ENCODE assay signal across 20 mouse cellular contexts in the genomic region with DNA sequence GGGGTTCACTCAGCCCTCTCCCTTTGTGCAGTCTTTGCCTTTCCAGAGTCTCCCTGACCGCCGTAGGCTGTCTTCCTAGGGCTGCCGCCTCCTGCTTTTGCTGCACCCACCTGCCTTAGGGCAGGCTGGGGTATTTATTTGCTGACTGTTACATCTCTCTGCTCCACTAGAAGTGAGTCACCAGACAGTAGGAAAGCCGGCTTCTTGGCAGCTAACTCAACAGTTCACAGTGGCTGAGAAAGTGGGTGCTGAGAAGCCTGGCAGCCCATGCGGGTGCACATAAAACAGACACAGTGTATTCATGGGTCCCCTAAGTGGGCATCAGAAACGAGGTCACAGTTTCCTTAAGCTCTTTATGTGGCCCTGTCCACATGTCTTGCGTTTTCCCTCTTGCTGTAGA. TPM values are rescaled to one million over a fixed set of nuclear protein-coding genes. Genes with fewer than 3 reads are reported as not detected.
DNase-seq lines count a peak whose midpoint lies in the region; ATAC-seq and TF ChIP-seq lines count a peak whose summit lies in the region.
"Had no signal": no experiment of that assay in that cellular context is flagged by ENCODE, and none has a peak within 500 bp of the region (broad histone marks: within the 10 kb centered on the region; RNA-seq: fewer than 3 reads in every experiment).

No protein-coding gene starts in this region.

- ATAC-seq in erythroid progenitor cell, adult 5-6 weeks (replicated peaks; ENCODE audit: low FRiP score, poor library complexity, severe bottlenecking) = no peak
- ATAC-seq: forebrain, embryonic 14.5 days; hindbrain, postnatal 0 days had no signal

- no peaks in the 10 kb centered on the region for H3K27me3 ChIP-seq in heart, adult 2 months (ENCODE audit: control insufficient read depth, insufficient read depth, low read length)
- H3K27me3 ChIP-seq: embryonic facial prominence, embryonic 15.5 days had no signal

- H3K27ac ChIP-seq in heart, adult 2 months = peak overlapping the region; percentile 79
- 0 out of 2 replicates have a peak overlapping the region, but pooled peaks have one; percentile 1 for H3K27ac ChIP-seq in embryonic fibroblast, embryonic 13.5 days (ENCODE audit: insufficient read depth, low read length)
- H3K27ac ChIP-seq: embryonic facial prominence, embryonic 15.5 days; hindbrain, postnatal 0 days; midbrain, embryonic 12.5 days; neural tube, embryonic 13.5 days had no signal

- H3K79me2 ChIP-seq in heart, adult 2 months (replicated peaks; ENCODE audit: control insufficient read depth, insufficient read depth, low read length) = no peaks in the 10 kb centered on the region

- H3K9ac ChIP-seq in heart, adult 2 months (ENCODE audit: low read depth, low read length) = no peak overlapping the region
- H3K9ac ChIP-seq: embryonic facial prominence, embryonic 15.5 days; midbrain, embryonic 12.5 days; neural tube, embryonic 13.5 days had no signal

- DNase-seq in heart, adult 2 months = no peak
- DNase-seq in heart, adult 9 months (ENCODE audit: low spot score in 2 of 2) = no peak
- DNase-seq in left cerebral cortex, adult 11 months (ENCODE audit: low spot score) = peak; percentile 55
- no peak for DNase-seq in left cerebral cortex, postnatal 4 days
- peak; percentile 52 for DNase-seq in right cerebral cortex, postnatal 25 days
- DNase-seq: adrenal gland, postnatal 36 days; cerebellum, postnatal 14 days; embryo, embryonic 11 days; gastrocnemius, postnatal 10 days; kidney, adult 18-20 months; kidney, postnatal 14 days; lung, adult 2 months; thymus, adult 2 months had no signal

- intact Hi-C loops in heart, adult 2 months (cut with DNase I) = no loop called here
- intact Hi-C loops in left cerebral cortex, postnatal 4 days (cut with DNase I) = no loop called here

- H3K4me3 ChIP-seq in heart, adult 2 months = no peak overlapping the region
- no peak overlapping the region for H3K4me3 ChIP-seq in embryonic fibroblast, embryonic 13.5 days (ENCODE audit: insufficient read depth, low read length)
- H3K4me3 ChIP-seq: embryonic facial prominence, embryonic 15.5 days; midbrain, embryonic 12.5 days; neural tube, embryonic 13.5 days had no signal

- peaks cover 13% of the 10 kb centered on the region for H3K4me1 ChIP-seq in heart, adult 2 months (ENCODE audit: control insufficient read depth, insufficient read depth, low read length)
- peaks cover 6% of the 10 kb centered on the region for H3K4me1 ChIP-seq in embryonic fibroblast, embryonic 13.5 days (ENCODE audit: control insufficient read depth, insufficient read depth, low read length)

- 80% methylated on average over 7 of the region's 7 CpGs for WGBS in heart, adult 2 months

- H3K36me3 ChIP-seq in heart, adult 2 months (ENCODE audit: control insufficient read depth, insufficient read depth, low read length) = peaks cover 5% of the 10 kb centered on the region; the same call in 1 of the 2 replicates

- no peak for TF ChIP-seq EP300 in heart, adult 2 months (IDR thresholded peaks at IDR 0.05; ENCODE audit: insufficient read depth, low read depth, low read length)

- no peak for TF ChIP-seq POLR2A in heart, adult 2 months (IDR thresholded peaks at IDR 0.05; ENCODE audit: insufficient read depth, low read depth, low read length)
- no peak for TF ChIP-seq POLR2A in embryonic fibroblast, embryonic 13.5 days (IDR thresholded peaks at IDR 0.05; ENCODE audit: low read depth, low read length)

- no peak for TF ChIP-seq CTCF in heart, adult 2 months (IDR thresholded peaks at IDR 0.05)
- TF ChIP-seq CTCF in embryonic fibroblast, embryonic 13.5 days (IDR thresholded peaks at IDR 0.05; ENCODE audit: borderline replicate concordance, insufficient read depth, low read length) = no peak

RNA-seq across cellular contexts. Expression of a gene that starts 3.5 kb away (rescaled TPM):
- 10 to 100 TPM; 21.6 to 26.1 TPM for total RNA-seq in heart, adult 2 months (2021)
- polyA plus RNA-seq in heart, adult 2 months (2012; rRNA removed) = 31.9 and 39.2 TPM in 2 replicates
- total RNA-seq in left cerebral cortex, postnatal 4 days (2021) = 10 to 100 TPM; 14.9 to 17.4 TPM
- 44.2 and 52.6 TPM in 2 replicates for polyA plus RNA-seq in embryonic fibroblast, embryonic 13.5 days (2011; ENCODE audit: insufficient read length, low read depth, missing spikeins)
- not detected in 2 replicates for total RNA-seq in erythroid progenitor cell, adult 5-6 weeks (2015; ENCODE audit: low replicate concordance)
- total RNA-seq in erythroid progenitor cell, adult 5-6 weeks (2017; ENCODE audit: low replicate concordance) = not detected in 2 replicates

RNA-seq across cellular contexts. Expression of a gene that starts 7.0 kb away (rescaled TPM):
- 10 to 100 TPM; 15.2 to 15.4 TPM for total RNA-seq in heart, adult 2 months (2021)
- polyA plus RNA-seq in heart, adult 2 months (2012; rRNA removed) = 14.8 and 18.6 TPM in 2 replicates
- total RNA-seq in left cerebral cortex, postnatal 4 days (2021) = 1 to 10 TPM; 6.5 to 7.0 TPM
- 239 and 264 TPM in 2 replicates for polyA plus RNA-seq in embryonic fibroblast, embryonic 13.5 days (2011; ENCODE audit: insufficient read length, low read depth, missing spikeins)
- total RNA-seq in erythroid progenitor cell, adult 5-6 weeks (2015; ENCODE audit: low replicate concordance) = not detected in 2 replicates
- not detected in 2 replicates for total RNA-seq in erythroid progenitor cell, adult 5-6 weeks (2017; ENCODE audit: low replicate concordance)

Comparison
In these comparisons a context has a peak if more than half of its experiments do, and no peak if none do; other contexts are left out.
1. DNase-seq: peak in left cerebral cortex, adult 11 months (single experiment) and right cerebral cortex, postnatal 25 days (single experiment); none in heart, adult 2 months (0 of 2), heart, adult 9 months (0 of 2) and left cerebral cortex, postnatal 4 days (single experiment).
2. RNA of a gene that starts 3.5 kb away (total RNA-seq): 21.6 to 26.1 TPM in heart, adult 2 months and 14.9 to 17.4 TPM in left cerebral cortex, postnatal 4 days; not detected in erythroid progenitor cell, adult 5-6 weeks; every median in the first group is over 10 times any median in the second.
3. RNA of a gene that starts 7.0 kb away (total RNA-seq): 15.2 to 15.4 TPM in heart, adult 2 months and 6.5 to 7.0 TPM in left cerebral cortex, postnatal 4 days; not detected in erythroid progenitor cell, adult 5-6 weeks; every median in the first group is over 4 times any median in the second.